Mouse (Mus musculus) liver, embryonic 14.5 days (tissue): ENCODE results near the gene Mst1.

Source experiments
- CTCF ChIP-seq: IDR thresholded peaks from 2 replicates; pipeline ENCODE4 v1.5.1; 2016; ENCODE audit warnings: antibody characterized with exemption, low read depth, control low read depth
- EP300 ChIP-seq: IDR thresholded peaks from 2 replicates; pipeline ENCODE4 v1.6.1; 2016; ENCODE audit warnings: antibody characterized with exemption, low read depth

DNA sequence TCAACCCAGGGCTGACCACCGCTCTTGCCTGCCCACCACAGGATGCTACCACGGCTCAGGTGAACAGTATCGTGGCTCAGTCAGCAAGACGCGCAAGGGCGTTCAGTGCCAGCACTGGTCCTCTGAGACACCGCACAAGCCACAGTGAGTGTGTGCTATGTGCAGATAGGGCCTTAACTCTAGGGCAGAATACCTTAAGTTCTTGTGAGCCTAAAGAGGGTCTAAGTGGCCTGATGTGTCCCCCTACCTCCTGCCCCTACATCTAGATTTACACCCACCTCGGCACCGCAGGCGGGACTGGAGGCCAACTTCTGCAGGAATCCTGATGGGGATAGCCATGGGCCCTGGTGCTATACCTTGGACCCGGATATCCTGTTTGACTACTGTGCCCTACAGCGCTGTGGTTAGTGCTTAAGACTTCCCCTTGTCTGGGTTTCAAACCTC is 2.8 kb downstream of the Mst1 start, which contains the start of gene Rnf123:
- no peak for TF ChIP-seq CTCF
- TF ChIP-seq EP300: peak; percentile 41; the same call in 1 of the 2 replicates
